Mouse (Mus musculus): ENCODE data around the gene Zfp764.

The Zfp764 gene

DNA sequence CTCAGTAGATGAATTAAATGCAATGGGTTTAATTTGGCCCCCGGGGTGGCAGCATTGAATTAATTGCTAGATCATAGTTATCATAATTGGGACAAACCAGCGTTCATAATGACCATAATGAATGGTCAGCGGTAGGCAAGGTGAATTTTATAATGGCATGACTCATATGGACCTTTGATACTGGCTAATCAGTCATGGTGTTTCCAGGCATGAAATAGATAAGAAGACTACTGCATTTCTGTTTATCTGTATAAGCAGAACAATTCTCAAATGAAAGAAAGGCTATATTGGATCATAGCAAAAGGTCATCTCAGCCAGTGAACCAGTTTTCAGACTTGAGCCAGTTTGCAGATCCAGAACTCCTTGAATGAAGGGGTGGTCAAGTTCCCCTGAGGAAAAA, 6.3 kb downstream of the Zfp764 start:
- ChIA-PET POLR2A (no interaction called here), CTCF (no interaction called here)

DNA sequence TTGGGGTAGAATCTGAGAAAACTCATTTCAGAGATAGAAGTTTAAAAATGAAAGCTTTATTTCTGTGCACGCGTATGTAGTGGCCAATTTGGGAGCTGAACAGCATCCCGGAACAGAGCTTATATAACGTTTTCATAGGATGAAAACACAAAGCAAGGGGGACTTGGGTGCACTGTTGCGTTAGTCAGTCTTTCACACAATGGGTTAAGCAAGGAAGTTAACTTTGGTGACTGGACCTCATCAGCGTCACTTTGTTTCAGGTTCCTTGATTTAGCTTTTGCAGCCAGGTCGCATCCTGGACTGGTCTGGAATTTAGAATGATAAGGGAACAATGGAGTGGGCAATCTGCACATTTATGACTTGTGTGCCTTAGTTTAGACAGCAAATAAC, 12.7 kb downstream of the Zfp764 start:
- ChIA-PET CTCF (interaction anchor here in 1 of 4 experiments (0.9 kb wide), 1 partner anchor 9 kb away, joined by 3 read pairs; no protein-coding TSS in a partner anchor), POLR2A (interaction anchor here (0.6 to 1.6 kb wide), 24 partner anchors 10 to 576 kb away, joined by 3 to 7 read pairs (median 4); partner anchors contain the start of genes Ino80e (in 1 of the 4) and Zfp768 (in 1 of the 4))

DNA sequence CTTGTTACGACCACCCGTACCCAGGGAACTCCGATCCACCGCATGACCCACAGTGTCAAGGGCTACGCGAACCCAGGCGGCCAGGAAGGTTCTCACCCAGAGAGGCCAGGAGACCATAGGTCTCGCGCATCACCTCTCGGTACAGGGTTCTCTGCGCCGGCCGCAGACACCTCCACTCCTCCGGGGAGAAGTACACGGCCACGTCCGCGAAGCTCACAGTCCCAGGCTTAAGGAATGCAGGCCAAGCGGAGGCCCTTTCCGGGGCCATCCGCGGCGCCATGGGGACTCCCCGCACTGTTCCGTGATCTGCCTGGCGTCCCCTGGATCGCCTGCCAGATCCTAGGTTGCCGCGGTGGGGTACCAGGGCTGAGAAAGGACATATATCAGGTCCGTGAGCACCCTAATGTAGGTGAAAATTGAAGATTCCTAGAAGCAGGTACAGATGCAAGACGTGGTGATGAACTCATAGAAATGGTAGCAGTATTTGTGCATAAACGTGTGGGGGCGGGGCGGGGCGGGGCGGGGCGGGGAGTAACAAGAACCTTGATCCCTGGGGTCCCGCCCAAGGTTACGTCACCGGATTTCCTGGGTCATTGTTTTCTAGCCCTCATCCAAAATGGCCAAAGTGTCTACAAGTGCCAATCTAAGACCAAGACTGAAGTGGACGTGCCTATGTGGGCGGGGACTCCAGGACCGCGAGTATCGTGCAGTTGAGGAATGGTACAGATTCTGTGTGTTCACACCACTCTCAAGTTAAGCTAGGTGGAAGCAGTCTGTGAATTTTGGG, 13.3 kb downstream of the Zfp764 start, which contains the start of gene E430018J23Rik:
E430018J23Rik (minus strand) TSS at position 473 of the 787 bp plus-strand sequence.
- ChIA-PET CTCF (interaction anchor here in 1 of 4 experiments (0.9 kb wide), 1 partner anchor 10 kb away, joined by 3 read pairs; no protein-coding TSS in a partner anchor), POLR2A (interaction anchor here in 3 of 4 experiments (0.6 to 1.6 kb wide), 22 partner anchors 10 to 211 kb away, joined by 3 to 7 read pairs (median 3); partner anchors contain the start of gene Zfp768 (in 1 of the 3))

DNA sequence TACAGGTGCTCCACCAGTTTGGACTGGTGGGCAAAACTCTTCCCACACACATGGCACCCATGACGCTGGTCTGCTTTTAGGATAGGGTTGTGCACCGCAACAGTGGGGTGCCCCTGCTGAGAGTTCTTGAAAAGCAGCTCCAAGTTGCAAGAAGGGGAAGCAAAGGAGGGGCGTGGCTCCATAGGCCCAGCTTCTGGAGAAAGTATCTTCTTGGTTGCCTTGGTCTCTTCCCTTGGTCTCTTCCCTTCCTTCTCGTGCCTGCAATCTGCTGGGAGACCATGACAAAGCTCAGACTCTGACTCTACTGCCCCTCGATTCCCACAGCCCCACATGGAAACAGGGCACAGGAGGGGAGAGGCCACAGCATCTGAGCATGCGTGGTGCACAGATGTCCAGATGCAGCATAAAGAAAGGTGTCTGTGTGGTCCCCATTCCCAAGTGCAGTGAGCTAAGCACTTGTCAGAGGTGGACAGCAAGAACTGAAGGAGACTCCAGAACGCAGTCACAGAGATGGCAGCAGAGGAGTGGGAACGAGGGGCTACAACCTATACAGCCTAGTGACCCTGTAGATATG, 14.3 kb downstream of the Zfp764 start:
- ChIA-PET POLR2A (interaction anchor here in 3 of 4 experiments (0.6 to 1.6 kb wide), 6 partner anchors 11 to 347 kb away, joined by 3 to 7 read pairs (median 3); partner anchors contain the start of gene Srcap (in 1 of the 3)), CTCF (no interaction called here)

DNA sequence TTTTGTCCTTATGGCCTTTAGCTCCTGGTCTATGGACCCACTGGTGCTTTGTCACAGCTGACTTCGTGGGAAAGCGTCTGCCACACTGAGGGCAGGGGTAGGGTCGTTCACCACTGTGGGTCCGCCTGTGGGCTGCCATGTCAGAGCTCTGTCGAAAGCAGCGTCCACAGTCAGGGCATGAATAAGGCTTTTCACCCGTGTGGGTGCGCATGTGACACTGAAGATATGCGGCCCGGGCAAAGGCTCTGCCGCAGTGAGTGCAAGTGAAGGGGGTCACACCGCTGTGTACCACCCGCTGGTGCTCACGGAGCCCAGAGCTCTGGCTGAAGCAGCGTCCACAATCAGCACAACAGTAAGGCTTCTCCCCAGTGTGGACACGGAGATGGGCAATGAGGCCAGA, 15.1 kb downstream of the Zfp764 start:
- CTCF ChIA-PET: no interaction called here
- POLR2A ChIA-PET: interaction anchor here in 1 of 4 experiments (0.6 to 1.6 kb wide), 3 partner anchors 10 to 122 kb away, joined by 3 to 7 read pairs (median 4); partner anchors contain the start of gene Srcap

DNA sequence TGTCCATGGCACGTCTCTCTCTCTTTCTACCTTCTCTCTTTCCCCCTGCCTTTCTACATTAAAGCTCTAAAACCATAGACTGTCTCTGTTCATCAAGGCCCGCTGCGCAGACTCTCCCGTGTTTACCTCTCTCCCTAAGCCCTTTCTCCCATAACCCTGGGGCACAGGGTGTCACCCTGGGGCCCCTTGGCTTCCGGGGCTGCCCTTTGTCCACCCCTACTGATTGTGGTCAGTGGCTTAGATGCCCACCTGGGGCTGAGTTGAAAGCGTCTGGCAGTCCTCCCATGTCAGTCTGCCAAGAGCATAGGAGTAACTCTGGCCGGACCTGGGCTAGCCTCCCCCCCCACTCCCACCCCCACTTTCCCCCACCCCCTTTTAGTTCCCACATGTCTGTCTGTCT, 16.3 kb downstream of the Zfp764 start:
- CTCF ChIA-PET: interaction anchor here in 1 of 4 experiments (0.8 kb wide), 1 partner anchor 65 kb away, joined by 3 read pairs; no protein-coding TSS in a partner anchor
- POLR2A ChIA-PET: interaction anchor here in 2 of 4 experiments (0.6 to 0.7 kb wide), 4 partner anchors 14 to 319 kb away, joined by 3 read pairs; partner anchors contain the start of gene Zfp747 (in 1 of the 2)

DNA sequence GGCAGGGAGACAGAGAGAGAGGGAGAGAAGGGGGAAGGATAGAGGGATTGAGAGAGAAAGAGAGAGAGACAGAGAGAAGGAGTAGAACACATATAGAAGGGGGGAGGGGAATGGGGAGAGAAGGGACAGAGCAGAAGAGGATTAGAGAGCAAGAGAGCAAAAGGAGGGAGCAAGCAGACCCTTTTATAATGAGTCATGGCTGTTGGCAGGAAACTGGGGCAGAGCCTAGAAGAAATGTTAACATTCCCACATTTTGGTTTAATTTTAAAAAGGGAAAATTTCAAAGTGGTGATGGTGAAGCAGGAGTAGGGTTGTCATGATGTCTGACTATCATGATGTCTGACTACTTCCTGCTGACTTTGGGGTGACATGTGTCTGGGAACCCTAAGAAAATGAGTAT, 18.4 kb downstream of the Zfp764 start:
- ChIA-PET CTCF (interaction anchor here in 1 of 4 experiments (1.3 kb wide), 1 partner anchor 10 kb away, joined by 4 read pairs; no protein-coding TSS in a partner anchor), POLR2A (interaction anchor here in 2 of 4 experiments (0.6 to 1.3 kb wide), 4 partner anchors 12 to 960 kb away, joined by 3 to 17 read pairs (median 4); partner anchors contain the start of gene Zfp747 (in 1 of the 2))

DNA sequence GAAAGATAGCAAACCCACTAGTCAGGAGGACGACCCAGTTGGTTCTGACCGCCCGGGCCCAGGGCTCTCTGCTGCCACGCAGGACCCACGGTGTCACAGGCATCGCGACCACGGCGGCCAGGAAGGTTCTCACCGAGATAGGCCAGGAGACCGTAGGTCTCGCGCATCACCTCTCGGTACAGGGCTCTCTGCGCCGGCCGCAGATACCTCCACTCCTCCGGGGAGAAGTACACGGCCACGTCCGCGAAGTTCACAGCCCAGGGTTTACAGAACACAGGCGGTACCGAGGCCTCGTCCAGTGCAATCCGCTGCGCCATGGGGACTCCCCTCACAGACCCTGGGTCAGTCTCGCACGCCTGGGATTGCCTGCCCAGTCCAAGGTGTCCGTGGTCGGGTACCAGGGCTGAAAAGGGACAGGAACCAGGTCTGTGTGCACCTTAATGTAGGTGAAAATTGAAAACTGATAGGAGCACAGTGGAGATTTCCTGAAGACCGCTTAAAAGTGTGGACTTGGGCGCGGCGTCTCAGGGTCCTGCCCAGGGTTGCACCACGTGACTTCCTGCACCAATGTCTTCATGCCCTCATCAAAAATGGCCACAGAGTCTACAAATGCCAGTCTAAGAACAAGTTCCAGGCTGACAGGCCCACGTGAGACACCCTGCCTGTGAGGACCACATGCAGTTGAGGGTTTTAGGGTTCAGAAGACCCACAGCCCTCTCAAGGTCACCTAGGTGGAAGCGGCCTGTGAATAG, 19.8 kb downstream of the Zfp764 start, which contains the start of gene 9130019O22Rik:
9130019O22Rik (minus strand) TSS at position 526 of the 752 bp plus-strand sequence.
- ChIA-PET CTCF (interaction anchor here in 2 of 4 experiments (0.5 to 1.2 kb wide), 3 partner anchors 11 to 850 kb away, joined by 4 to 7 read pairs (median 5); partner anchors contain the start of gene Zfp747 (in 1 of the 2)), POLR2A (interaction anchor here in 3 of 4 experiments (0.9 to 1.8 kb wide), 9 partner anchors 11 to 162 kb away, joined by 3 to 27 read pairs (median 4); partner anchors contain the start of gene Zfp747 (in 2 of the 3))

DNA sequence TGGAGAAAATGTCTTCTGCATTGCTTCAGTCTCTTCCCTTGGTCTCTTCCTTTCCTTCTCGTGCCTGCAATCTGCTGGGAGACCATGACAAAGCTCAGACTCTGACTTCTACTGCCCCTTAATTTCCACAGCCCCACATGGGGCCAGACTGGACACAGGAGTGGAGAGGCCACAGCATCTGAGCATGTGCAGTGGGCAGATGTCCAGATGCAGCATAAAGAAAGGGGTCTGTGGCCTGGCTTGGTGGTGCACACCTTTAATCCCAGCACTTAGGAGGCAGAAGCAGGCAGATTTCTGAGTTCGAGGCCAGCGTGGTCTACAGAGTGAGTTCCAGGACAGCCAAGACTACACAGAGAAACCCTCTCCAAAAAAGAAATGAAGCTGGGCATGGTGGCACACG, 21.1 kb downstream of the Zfp764 start:
- POLR2A ChIA-PET: interaction anchor here in 2 of 4 experiments (0.6 to 1.8 kb wide), 4 partner anchors 10 to 161 kb away, joined by 3 to 10 read pairs (median 4); partner anchors contain the start of gene Zfp747 (in 1 of the 2)
- CTCF ChIA-PET: interaction anchor here in 1 of 4 experiments (0.6 kb wide), 1 partner anchor 1966 kb away, joined by 8 read pairs; no protein-coding TSS in a partner anchor

DNA sequence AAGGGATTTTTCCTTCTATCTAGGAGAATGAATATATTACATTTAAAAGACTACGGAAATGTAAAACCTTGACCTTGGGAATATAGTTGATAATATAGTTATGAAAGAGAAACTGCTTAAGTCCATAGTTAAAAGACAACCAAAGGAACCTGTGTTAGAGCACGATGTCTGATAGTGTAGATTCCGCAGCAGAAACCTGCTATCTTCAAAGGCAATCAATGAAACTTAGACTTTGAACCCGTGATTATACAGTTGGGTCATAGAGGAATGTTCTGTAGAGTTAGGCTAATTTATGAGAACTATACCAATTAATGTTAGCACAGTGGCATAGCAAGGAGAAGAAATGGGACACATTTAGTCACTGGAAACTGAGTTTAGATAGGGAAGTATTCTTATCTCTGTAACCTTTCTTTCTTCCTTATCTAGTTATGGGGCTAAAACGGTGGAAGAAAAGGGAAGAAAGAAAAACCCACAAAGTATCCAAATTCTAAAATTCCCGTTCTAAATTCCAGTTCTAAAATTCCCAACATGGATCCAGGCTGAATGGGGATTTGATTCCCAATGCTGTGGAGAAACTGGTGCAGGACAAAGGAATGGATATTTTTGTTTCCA, 28.2 kb downstream of the Zfp764 start:
- ChIA-PET POLR2A (interaction anchor here in 1 of 4 experiments (0.6 kb wide), 1 partner anchor 185 kb away, joined by 3 read pairs; no protein-coding TSS in a partner anchor), CTCF (interaction anchor here in 1 of 4 experiments (1.1 kb wide), 1 partner anchor 10 kb away, joined by 4 read pairs; no protein-coding TSS in a partner anchor)

DNA sequence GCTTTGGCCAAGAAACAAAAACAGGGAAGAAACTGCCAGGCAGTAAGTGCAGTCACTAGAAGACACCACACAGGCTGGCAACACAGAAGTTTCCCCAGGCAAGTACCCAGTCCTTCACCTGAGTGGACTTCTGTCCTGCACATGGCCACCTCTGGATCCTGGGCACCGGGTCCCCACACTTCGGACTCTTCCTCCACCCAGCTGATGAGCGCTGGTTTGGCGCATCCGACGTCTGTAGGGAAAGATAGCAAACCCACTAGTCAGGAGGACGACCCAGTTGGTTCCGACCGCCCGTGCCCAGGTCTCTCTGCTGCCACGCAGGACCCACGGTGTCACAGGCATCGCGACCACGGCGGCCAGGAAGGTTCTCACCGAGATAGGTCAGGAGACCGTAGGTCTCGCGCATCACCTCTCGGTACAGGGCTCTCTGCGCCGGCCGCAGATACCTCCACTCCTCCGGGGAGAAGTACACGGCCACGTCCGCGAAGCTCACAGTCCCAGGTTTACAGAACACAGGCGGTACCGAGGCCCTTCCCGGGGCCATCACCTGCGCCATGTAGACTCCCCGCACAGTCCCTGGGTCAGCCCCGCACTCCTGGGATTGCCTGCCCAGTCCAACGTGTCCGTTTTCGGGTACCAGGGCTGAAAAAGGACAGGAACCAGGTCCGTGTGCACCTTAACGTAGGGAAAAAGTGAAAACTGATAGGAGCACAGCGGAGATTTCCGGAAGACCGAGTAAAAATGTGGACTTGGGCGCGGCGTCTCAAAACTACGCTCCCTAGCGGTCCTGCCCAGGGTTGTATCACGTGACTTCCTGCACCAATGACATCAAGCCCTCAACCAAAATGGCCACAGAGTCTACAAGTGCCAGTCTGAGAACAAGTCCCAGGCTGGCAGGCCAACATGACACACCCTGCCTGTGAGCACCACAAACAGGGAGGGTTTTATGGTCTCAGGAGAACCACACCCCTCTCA, 31.1 kb downstream of the Zfp764 start, which contains the start of gene Zfp747:
Zfp747 (minus strand) TSS at position 780 of the 975 bp plus-strand sequence.
- ChIA-PET POLR2A (interaction anchor here in 3 of 4 experiments (0.6 to 2.1 kb wide), 23 partner anchors 10 to 456 kb away, joined by 3 to 27 read pairs (median 3); partner anchors contain the start of genes 9130019O22Rik (in 1 of the 3), E430018J23Rik (in 1 of the 3) and Zfp768 (in 1 of the 3)), CTCF (interaction anchor here in 3 of 4 experiments (0.6 to 0.8 kb wide), 4 partner anchors 12 to 349 kb away, joined by 4 to 7 read pairs (median 4); partner anchors contain the start of gene 9130019O22Rik (in 1 of the 3))

DNA sequence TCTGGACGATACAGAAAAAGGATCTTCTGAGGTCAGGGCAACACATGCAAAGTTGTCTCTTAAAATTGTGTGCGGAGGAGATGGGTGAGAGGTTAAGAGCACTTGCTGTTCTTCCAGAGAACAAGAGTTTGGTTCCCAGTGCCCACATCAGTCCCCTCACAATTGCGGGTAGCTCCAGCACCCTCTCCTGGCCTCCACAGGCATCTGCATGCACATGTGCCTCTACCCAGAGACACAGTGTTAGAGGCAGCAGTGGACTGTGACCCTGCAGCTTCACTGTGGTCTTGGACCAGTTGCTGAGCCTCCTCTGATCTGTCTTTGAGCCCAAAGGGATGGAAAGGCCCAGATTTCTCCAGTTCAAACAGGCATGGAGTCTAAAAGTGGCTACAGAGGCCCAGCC, 34.8 kb downstream of the Zfp764 start:
- POLR2A ChIA-PET: interaction anchor here in 3 of 4 experiments (0.6 to 2.0 kb wide), 6 partner anchors 8 to 305 kb away, joined by 3 to 4 read pairs (median 3); partner anchors contain the start of gene Dctpp1 (in 1 of the 3)

DNA sequence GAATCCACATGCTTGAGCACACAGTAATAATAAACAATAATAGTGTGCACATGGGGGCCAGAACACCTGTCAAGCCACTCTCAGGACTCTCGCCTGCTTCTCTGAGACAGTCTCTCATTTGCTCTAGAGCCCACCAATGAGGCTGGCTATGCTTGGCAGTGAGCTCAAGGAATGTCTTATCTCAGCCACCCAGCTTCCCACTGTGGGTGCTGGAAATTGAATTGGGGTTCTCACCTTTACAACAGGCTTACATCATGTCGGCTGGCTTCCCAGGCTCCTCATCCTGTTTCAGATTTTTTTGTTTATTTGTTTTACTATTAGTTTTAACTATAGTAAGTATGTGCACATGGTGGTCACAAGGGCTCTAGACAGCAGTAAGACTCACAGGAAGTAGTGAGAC, 35.4 kb downstream of the Zfp764 start:
- ChIA-PET POLR2A (interaction anchor here in 3 of 4 experiments (0.6 to 2.0 kb wide), 3 partner anchors 111 to 306 kb away, joined by 3 to 4 read pairs (median 3); partner anchors contain the start of gene Dctpp1 (in 1 of the 3)), CTCF (interaction anchor here in 3 of 4 experiments (0.6 to 1.5 kb wide), 3 partner anchors 26 to 62 kb away, joined by 3 to 4 read pairs (median 3); partner anchors contain the start of gene Zfp768 (in 1 of the 3))

More for the DNA sequence above, 34.8 kb downstream of the Zfp764 start:
- CTCF ChIA-PET: interaction anchor here in 2 of 4 experiments (0.7 to 1.5 kb wide), 3 partner anchors 26 to 63 kb away, joined by 3 to 4 read pairs (median 3); partner anchors contain the start of gene Zfp768 (in 1 of the 2)

DNA sequence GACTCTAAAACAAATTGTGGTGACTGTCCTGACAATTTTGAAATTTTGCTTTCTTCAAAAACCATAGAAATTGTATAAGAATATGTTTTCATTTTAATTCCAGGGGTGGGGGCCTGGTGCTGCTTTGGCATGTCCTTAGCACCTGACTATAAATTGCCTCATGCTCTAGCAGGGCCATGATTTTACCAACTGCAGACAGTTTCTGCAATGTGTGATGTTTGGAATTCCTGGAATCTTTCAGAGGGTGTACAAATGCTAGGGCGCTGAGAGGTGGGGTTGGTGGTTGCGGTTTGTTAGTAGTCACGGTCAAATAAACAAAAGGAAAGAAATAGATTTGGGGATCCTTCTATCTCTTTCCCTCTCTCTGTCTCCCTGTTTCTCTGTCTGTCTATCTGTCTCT, 40.4 kb downstream of the Zfp764 start:
- ChIA-PET CTCF (no interaction called here), POLR2A (interaction anchor here in 1 of 4 experiments (1.2 kb wide), 1 partner anchor 88 kb away, joined by 3 read pairs; no protein-coding TSS in a partner anchor)

DNA sequence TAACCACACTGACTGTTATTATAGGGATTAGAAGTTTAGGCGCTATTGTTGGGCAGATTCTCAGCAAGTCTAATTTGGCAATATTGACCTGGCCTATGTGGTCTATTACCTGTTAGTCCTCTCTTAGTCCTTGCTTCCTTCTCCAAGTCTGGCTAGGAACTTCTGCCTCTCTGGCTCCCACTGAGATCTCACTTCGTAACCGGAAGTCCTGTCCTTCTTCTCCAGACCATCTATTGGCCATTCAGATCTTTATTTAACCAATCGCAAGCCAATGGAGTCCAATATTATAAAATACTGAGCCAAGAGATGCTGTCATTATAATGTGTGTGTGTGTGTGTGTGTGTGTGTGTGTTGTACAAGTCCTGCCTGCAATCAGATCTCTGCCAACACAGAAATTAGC, 42.5 kb downstream of the Zfp764 start:
- POLR2A ChIA-PET: interaction anchor here in 3 of 4 experiments (0.6 to 2.5 kb wide), 20 partner anchors 8 to 502 kb away, joined by 3 to 11 read pairs (median 3); partner anchors contain the start of genes E430018J23Rik (in 1 of the 3), Hirip3 (in 1 of the 3), Ino80e (in 1 of the 3) and Zfp689 (in 1 of the 3)

More for the DNA sequence above, 42.5 kb downstream of the Zfp764 start:
- CTCF ChIA-PET: interaction anchor here in 2 of 4 experiments (0.6 to 1.3 kb wide), 5 partner anchors 41 to 311 kb away, joined by 3 to 5 read pairs (median 3); no protein-coding TSS in a partner anchor
